Mouse (Mus musculus) cortical plate, adult 2 months (tissue): Measurements from ENCODE around the gene Zdhhc14.

ENCODE experiments used
- CTCF ChIP-seq: fragments of 200-500 bp; IDR thresholded peaks from 2 replicates; pipeline ENCODE4 v1.5.1; 2011; ENCODE audit warnings: mild to moderate bottlenecking, control low read depth, low read length; ENCODE audit not compliant: insufficient read depth; ENCODE audit errors: extremely low read depth
- POLR2A ChIP-seq: fragments of 200-500 bp; IDR thresholded peaks from 2 replicates; pipeline ENCODE4 v1.6.1; 2011; ENCODE audit warnings: mild to moderate bottlenecking, low read length, control low read depth; ENCODE audit not compliant: insufficient read depth; ENCODE audit errors: extremely low read depth

DNA sequence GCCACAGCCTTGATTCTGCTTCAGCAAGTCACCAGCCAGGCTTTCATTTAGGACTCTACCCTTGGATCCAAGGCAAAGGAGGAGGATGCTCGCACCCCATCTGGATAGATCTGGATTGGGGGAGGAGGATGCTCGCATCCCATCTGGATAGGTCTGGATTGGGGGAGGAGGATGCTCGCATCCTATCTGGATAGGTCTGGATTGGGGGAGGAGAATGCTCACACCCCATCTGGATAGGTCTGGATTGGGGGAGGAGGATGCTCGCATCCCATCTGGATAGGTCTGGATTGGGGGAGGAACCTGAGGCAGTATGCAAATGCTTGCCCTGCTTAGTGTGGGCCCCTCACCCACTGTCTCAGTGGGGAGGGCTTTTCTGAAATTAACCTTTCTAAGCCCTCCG, 271.4 kb downstream of the Zdhhc14 start:
- no peak for TF ChIP-seq CTCF
- TF ChIP-seq POLR2A = no peak
